Mouse (Mus musculus) right cerebral cortex, adult 18-20 months (tissue): ENCODE measurements around the gene Ahrr.

Experiments
- DNase-seq: peaks from one replicate; pipeline ENCODE4 v3.0.0; 2022; ENCODE audit warnings: mixed read lengths

Gene Ahrr

DNA sequence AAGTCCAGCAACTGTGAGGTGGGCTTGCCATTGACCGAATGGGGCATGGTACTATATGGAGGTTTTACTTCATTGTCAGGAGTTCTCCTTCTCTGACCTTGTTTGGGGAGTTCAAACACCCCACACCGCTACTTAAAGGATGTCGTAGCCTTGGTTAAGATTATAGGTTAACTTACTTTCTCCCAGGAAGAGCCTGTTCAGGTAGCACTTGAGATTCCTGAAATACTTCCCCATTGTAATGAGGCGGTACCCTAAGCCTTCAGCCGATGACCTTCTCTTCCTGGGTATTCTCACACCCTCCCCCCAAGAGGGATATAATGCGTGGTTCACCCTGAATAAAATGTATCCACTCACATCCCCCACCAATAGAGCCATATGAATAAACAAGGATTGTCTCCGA is 54.6 kb downstream of the Ahrr start:
- DNase-seq = no peak

DNA sequence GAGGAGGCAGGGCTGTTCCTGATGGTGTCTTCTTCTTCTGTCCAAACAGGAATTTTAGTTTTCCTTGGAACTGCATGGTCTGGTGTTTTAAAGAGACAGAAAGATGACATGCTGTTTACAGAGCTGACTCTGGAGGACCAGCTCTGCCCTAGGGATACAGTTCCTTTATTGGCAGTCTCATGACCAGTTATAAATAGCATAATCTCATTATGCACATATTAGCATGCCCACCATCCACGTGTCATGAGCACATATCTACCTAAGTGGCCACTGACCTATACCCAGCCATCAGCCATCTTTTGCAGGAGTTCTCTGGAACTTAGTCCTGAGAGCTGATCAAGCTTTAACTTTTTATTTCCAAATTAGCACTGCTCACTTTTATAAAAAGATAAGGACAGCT is 71.5 kb downstream of the Ahrr start:
- no peak for DNase-seq

DNA sequence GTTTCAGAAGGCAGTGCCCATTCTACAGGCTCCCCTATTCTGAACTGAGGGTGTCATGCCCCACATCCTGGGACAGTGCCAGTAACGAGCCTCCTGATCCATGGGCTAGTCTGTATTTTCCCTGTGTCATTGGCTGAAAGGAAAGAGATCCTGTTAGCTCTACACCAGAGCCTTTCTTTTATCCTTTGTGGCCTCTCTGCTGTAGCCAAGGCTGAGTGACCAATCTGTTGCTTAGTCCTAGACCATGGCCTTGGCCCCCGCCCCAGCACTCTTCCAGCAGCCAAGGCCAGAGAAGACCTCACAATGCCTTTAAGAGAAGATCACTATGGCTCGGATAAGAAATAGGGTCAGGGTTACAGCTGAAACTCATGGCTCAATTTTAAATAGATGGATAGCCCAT is 73.7 kb downstream of the Ahrr start:
- no peak for DNase-seq

DNA sequence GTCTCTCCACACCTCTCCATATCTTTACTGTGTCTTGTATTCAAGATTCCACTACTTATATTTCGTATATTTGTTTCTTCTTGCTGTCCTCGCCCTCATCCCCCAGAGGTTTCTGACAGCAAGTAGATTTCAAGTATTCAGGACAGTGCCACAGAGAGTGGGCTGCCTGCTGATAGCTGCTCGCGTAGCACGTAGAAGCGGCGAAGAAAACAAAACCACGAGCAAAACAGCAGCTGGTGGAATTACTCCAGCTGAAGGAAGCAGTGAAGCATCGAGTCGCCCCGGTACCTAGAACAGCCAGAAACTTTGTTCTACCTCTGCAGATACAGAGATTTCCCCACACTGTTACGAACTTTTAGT is 83.2 kb downstream of the Ahrr start:
- peak; percentile 24 for DNase-seq

DNA sequence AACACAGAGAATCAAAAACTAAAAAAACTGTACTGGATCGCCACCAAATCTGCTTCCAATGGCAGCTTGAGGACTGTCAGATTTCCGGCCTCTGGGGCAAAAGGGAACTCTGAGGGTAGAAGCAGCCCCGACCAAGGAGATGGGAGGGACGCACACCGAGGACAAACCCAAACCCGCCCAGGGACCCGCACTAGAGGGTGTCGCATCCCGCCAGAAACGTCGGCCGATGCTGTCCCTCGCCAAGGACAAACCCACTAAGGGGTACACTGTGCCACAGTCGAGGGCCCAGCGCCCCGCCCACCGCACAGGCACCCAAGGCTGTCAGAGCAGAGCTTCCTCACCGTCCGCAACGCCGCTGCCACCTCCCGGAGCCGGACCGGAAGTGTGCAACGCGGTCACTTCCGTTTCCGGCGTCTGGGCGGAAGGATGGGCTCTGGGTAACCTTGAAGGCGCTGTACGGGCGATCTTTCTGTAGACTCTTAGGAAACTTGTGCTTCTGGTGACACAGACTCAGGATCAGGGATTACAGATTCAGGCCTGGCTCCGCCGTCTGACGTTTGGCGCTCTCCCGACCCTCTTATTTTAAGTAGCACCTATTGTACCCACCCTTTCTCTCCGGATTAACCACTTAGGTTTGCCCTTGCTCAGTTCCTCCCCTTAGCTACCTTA is 83.7 kb downstream of the Ahrr start, which contains the start of gene Exoc3:
TSS of gene Exoc3 (minus strand) at position 416 of the 669 bp plus-strand sequence.
- DNase-seq = peak; percentile 94

DNA sequence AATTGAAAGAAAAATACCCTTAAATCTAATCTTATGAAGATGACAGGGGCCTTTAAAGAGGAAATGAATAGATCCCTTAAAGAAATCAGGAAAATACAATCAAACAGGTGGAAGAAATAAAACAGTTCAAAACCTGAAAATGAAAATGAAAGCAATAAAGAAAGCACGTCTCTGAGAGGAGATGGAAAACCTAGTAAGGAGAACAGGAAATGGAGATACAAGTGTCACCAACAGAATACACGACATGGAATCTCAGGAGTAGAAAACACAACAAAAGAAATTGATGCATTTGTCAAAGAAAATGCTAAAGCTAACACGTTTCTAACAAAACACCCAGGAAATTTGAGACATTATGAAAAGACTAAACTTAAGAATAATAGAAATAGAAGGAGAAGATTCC is 95.7 kb downstream of the Ahrr start:
- DNase-seq = no peak

DNA sequence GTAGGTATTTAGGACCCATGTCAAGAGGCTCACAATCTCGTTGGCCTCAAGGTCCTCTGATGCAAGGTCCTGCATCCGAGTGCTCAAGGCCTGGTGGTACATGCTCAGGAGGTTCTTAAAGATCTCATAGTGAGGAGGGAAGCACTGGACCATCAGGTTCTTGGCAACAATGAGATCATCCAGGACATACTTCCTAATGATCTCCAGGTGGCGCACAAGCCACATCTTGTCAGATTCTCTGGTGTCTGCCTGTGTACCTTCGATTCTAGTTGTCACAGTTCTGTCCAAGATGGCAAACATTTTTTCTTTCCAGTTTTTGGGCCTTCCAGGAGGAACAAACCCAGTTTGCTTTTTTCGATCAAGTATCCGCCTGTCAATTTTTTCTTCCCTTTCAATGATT is 99.5 kb downstream of the Ahrr start:
- DNase-seq = no peak

DNA sequence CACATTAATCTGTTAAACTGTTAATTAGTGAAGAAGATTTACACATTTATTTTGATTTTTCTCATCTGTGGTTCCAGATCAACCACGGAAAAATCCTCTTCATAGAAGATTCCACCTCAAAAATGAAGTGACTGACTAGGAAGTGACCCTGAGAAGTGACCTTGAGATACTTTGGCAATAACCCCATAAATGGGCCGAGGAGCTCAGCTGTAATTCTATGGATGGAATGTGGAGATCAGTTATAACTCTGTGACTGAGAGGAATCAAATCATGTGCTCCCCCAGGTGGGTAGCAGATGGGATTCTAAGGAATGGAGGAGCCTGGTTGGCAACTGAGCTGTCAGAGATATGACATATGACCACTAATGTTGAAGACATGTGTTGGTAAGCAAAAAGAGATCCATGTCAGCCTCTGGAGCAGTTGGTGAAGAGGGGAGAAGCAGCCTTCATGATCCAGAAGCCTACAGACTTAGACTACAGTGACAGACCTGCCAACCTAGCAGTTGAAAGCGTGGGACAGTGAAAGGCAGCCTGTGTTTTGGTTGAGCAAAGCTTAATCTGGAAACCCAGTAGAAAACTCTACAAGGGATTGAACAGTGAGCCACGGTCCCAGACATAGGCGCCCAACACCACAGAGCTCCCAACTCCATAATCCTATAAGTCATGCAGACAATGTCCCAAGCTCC is 109.0 kb downstream of the Ahrr start:
- no peak for DNase-seq

DNA sequence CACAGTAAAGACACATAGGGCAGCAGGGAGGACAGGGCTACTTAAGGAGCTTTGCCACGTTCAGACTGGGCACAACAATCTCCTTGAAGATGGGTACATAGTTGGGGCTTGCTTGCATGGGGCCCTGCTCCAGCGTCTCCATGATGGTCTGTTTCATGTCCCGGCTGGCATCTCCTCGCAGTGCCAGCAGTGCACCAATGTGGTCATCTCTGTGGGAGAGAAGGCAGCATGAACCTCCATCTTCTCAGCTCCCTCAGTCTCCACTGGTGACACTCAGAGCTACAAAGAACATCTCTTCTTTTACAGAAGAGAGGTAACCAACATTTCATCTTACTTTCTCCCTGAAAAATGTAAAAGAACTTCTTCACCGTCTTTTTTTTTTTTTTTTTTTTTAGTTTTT is 120.1 kb downstream of the Ahrr start:
- DNase-seq = no peak

DNA sequence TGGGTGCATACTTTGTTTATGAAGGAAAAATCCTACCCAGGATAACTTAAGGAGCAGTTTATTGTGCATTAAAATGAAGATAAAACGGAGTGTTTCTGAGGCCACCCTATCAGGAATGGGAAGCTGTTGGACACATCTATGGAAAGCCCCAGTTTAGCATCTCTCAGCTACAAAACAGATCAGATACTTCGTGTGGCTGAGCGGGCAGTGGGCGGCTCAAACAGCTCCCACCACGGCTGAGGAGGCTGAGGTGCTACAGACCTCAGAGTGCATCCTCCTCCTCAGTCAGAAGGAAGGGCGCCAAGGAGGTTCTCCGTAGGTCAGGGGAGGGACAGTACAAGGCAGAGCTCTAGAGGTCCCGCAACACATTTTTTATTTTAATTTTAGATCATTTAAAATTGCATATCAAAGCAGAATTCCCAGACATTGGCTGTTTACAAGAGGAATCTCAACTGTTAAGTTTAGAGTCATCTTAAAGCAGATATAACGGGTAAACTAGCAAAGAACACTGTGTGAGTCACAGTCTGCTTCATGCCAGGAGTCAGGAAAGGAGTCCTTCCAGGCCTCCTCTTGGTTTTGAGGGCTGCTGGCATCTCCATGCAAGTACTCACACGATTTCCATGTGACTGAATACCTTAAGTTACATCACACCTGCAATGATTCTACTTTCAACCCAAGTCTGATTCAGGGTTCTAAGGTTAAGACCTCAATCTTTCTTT is 122.5 kb downstream of the Ahrr start:
- DNase-seq = peak; percentile 55

DNA sequence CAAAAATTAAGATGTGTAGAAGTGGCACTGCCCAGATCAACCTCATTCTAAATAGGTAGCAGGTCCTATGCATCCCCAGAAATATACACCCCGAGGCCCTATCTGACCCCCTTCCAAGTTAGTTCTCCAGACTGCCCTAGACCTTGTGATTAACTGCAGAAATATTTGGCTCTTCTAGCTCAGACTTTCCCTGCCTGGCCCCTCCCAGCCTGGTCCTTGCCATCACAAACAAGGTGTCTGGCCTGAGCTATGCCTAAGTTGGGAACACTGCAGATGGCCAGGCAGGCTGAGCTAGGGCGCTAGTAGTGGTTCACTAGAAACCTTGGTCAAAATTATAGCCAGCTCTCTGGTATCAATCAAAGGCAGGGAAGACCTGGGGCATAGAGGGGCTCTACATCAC is 124.6 kb downstream of the Ahrr start:
- no peak for DNase-seq

DNA sequence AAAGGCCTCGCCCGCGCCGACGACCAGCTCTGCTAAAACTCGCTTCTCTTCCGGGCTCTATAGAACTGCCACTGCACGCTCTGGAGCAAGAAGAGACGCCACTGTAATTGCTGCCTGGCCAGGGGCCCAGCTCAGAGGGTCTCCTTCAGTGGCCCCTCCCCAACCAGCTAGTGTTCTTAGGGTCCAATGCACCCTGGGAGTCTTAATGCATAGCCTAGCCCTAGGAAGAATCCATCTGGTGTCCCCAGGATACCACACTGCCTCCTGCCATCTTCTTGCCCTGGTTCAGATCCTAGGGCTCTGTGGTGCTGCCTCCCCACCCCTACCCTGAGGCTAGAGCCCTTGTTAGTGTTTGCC is 125.1 kb downstream of the Ahrr start:
- DNase-seq = no peak

DNA sequence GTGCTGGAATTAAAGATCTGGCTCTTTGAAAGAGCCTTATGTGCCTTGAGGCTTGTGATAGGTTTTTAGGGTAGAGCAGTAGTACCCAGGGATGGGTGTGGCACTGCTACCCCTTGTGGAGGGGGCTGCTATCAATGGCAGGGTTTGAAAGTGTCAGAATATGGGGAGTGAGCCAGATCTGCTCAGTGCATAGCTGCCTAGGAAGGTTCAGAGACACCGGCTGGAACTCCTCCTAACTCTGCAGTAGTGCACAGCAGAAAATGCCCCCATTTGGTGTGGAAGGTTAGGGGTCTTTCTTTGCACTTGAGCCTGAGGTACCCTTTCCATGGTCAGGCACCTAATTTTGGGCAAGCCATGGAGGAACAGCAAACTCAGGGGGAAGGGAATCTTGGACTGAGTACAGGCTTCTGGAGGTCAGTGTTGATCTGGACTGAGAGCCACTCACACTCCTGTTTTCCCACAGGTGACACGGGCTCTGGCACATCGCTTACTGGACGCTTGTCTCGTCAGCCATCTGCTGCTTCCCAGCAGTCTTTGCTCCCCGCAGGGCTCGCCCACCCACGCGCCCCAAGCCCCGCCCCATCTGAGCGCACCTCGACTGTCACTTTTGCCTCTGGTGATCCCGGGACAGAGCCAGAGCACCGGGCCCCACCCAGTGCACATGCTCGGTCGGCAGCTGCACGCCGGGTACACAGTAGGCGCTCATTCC is 125.6 kb downstream of the Ahrr start:
- DNase-seq = peak; percentile 34
